Mouse (Mus musculus): ENCODE measurements at regions not wholly inside any gene's neighbourhood (a gene's known extent, or its start where the extent isn't known, plus 50 kb on each side); places are given as distances from the start of the nearest gene placed in this dataset.

DNA sequence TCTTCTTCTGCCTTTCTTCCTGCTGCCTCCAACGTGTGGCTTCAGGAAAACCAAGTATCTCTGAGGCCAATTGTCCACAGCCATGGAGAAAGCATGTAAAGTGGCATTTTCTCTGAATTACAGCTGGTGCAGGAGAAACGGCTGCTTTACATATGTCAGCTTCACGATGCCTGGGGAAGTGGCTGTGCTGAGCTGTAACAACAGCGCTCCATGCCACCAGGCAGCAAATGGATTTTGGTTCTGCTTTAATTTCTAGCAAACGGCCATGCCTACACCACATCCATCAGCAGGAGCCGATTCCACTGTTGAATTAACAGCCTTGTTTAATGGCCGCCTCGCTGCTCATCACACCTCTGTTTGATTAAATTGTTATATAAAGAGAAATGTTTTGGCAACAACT lies 84.2 kb upstream of the Kcnd3 start:
- ATAC-seq (ENCODE audit: insufficient read depth) (no peak), DNase-seq (ENCODE audit: low read depth in 3 of 3, low spot score in 3 of 3) (no peak)
- no peak for TF ChIP-seq CTCF (IDR thresholded peaks at IDR 0.05; ENCODE audit: low read depth)
- no peak for TF ChIP-seq EP300 (IDR thresholded peaks at IDR 0.05; ENCODE audit: low read depth)
- 58% methylated on average over 8 of the region's 8 CpGs for WGBS (ENCODE audit: insufficient replicate concordance)
- Histone ChIP-seq H3K27ac (no peak overlapping the region), H3K9me3 (ENCODE audit: control insufficient read depth, low read length) (no peaks in the 10 kb centered on the region), H3K27me3 (ENCODE audit: control insufficient read depth, insufficient read depth, low read length) (no peaks in the 10 kb centered on the region), H3K4me3 (ENCODE audit: insufficient read depth in 1 of 2, low read depth in 2 of 2, low read length in 2 of 2) (no peak overlapping the region), H3K36me3 (replicated peaks; ENCODE audit: control insufficient read depth, insufficient read depth, low read depth) (no peaks in the 10 kb centered on the region), H3K4me1 (replicated peaks; ENCODE audit: control insufficient read depth in 2 of 2, insufficient read depth in 2 of 2, low read length in 1 of 2) (no peaks in the 10 kb centered on the region), H3K9ac (replicated peaks) (no peak overlapping the region), H3K4me2 (ENCODE audit: low read depth) (no peak overlapping the region)

DNA sequence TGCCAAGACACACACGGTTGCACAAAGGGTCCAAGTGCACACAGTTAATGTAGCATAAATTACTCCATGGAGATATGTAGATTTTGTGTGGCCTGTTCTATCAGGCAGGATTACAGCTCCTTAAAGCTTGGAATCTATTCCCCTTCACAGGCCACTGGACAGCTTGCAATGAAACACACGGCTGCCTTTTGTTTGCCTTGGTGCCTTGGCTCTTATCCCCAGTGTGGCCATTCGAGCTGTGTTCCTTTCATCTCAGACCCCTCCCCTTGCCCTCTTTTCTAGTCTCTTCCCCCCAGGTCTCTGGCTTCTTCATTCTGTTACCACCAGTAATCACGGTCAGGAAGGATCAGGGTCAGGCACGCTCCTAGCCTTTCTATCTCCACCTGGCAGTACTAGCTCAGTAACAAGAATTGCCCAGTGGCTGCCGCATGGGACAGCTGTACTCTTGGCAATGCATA lies 79.7 kb upstream of the Kcnd3 start:
- ATAC-seq (ENCODE audit: insufficient read depth), result no peak
- WGBS (ENCODE audit: insufficient replicate concordance), result 60% methylated on average over 6 of the region's 6 CpGs
- H3K4me1 ChIP-seq (replicated peaks; ENCODE audit: control insufficient read depth in 2 of 2, insufficient read depth in 2 of 2, low read length in 1 of 2), result no peaks in the 10 kb centered on the region
- TF ChIP-seq CTCF (IDR thresholded peaks at IDR 0.05; ENCODE audit: low read depth) (no peak), EP300 (IDR thresholded peaks at IDR 0.05; ENCODE audit: low read depth) (no peak)
- H3K4me3 ChIP-seq (ENCODE audit: insufficient read depth in 1 of 2, low read depth in 2 of 2, low read length in 2 of 2), result no peak overlapping the region
- H3K27me3 ChIP-seq (ENCODE audit: control insufficient read depth, insufficient read depth, low read length), result no peaks in the 10 kb centered on the region
- no peak overlapping the region for H3K4me2 ChIP-seq (ENCODE audit: low read depth)
- no peaks in the 10 kb centered on the region for H3K9me3 ChIP-seq (ENCODE audit: control insufficient read depth, low read length)
- no peaks in the 10 kb centered on the region for H3K36me3 ChIP-seq (replicated peaks; ENCODE audit: control insufficient read depth, insufficient read depth, low read depth)
- no peak overlapping the region for H3K9ac ChIP-seq (replicated peaks)
- DNase-seq (ENCODE audit: low read depth in 3 of 3, low spot score in 3 of 3), result no peak
- H3K27ac ChIP-seq, result no peak overlapping the region

DNA sequence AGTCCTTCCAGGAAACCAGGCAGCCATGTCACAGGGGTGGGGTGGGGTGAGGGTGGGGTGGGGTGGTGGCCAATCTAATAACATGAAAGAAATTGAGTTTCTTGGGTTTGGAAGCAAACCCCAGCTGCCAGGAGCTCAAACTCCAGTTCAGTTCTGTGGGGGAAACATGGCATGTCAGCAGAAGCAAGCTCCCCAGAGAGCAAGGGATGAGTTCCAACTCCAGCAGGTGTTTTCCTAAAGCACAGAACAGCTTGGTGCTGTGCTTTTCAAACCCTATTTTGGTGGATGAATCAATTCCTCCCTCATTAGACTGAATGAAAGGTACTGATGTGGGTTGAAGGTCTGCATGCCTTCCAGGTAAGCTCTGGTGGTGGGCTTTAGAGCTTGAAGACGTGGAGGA lies 77.8 kb upstream of the Kcnd3 start:
- Histone ChIP-seq H3K27me3 (ENCODE audit: control insufficient read depth, insufficient read depth, low read length) (no peaks in the 10 kb centered on the region), H3K36me3 (replicated peaks; ENCODE audit: control insufficient read depth, insufficient read depth, low read depth) (no peaks in the 10 kb centered on the region), H3K4me1 (replicated peaks; ENCODE audit: control insufficient read depth in 2 of 2, insufficient read depth in 2 of 2, low read length in 1 of 2) (no peaks in the 10 kb centered on the region), H3K4me3 (ENCODE audit: insufficient read depth in 1 of 2, low read depth in 2 of 2, low read length in 2 of 2) (no peak overlapping the region), H3K27ac (no peak overlapping the region), H3K9ac (replicated peaks) (no peak overlapping the region), H3K9me3 (ENCODE audit: control insufficient read depth, low read length) (no peaks in the 10 kb centered on the region), H3K4me2 (ENCODE audit: low read depth) (no peak overlapping the region)
- ATAC-seq (ENCODE audit: insufficient read depth) (no peak), DNase-seq (ENCODE audit: low read depth in 3 of 3, low spot score in 3 of 3) (no peak)
- TF ChIP-seq CTCF (IDR thresholded peaks at IDR 0.05; ENCODE audit: low read depth), result no peak
- no peak for TF ChIP-seq EP300 (IDR thresholded peaks at IDR 0.05; ENCODE audit: low read depth)
- WGBS (ENCODE audit: insufficient replicate concordance), result 53% methylated on average over 1 of the region's 1 CpGs

DNA sequence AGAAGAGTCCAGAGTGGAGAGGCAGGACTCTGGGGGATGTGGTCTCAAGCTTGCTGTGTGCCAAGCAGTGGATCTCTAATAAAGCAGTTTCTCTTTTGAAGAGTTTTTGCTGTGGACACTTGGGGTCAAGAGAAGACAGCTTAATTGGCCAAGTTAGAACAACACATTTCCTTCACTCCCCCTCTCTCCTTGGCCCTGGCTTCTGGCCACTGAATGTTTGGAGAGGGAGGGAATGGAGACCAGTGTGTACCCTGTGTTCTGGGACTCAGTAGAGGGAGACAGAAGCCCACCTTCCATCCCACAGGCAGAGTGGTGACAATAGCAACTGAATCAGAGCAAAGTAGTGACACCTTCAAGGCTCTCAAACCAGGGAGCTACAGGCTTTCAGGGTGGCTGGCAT lies 77.3 kb upstream of the Kcnd3 start:
- DNase-seq (ENCODE audit: low read depth in 3 of 3, low spot score in 3 of 3), result no peak
- Histone ChIP-seq H3K4me3 (ENCODE audit: insufficient read depth in 1 of 2, low read depth in 2 of 2, low read length in 2 of 2) (no peak overlapping the region), H3K4me1 (replicated peaks; ENCODE audit: control insufficient read depth in 2 of 2, insufficient read depth in 2 of 2, low read length in 1 of 2) (no peaks in the 10 kb centered on the region), H3K36me3 (replicated peaks; ENCODE audit: control insufficient read depth, insufficient read depth, low read depth) (no peaks in the 10 kb centered on the region), H3K4me2 (ENCODE audit: low read depth) (no peak overlapping the region), H3K27me3 (ENCODE audit: control insufficient read depth, insufficient read depth, low read length) (no peaks in the 10 kb centered on the region), H3K27ac (no peak overlapping the region), H3K9me3 (ENCODE audit: control insufficient read depth, low read length) (no peaks in the 10 kb centered on the region), H3K9ac (replicated peaks) (no peak overlapping the region)
- ATAC-seq (ENCODE audit: insufficient read depth), result no peak
- TF ChIP-seq EP300 (IDR thresholded peaks at IDR 0.05; ENCODE audit: low read depth) (no peak), CTCF (IDR thresholded peaks at IDR 0.05; ENCODE audit: low read depth) (no peak)

GRCm38 (mm10) chr3:105375383-105375782 lies 76.7 kb upstream of the Kcnd3 start:
- DNase-seq (ENCODE audit: low read depth in 3 of 3, low spot score in 3 of 3) (no peak), ATAC-seq (ENCODE audit: insufficient read depth) (no peak)
- H3K4me1 ChIP-seq (replicated peaks; ENCODE audit: control insufficient read depth in 2 of 2, insufficient read depth in 2 of 2, low read length in 1 of 2), result no peaks in the 10 kb centered on the region
- H3K27ac ChIP-seq, result no peak overlapping the region
- TF ChIP-seq EP300 (IDR thresholded peaks at IDR 0.05; ENCODE audit: low read depth) (no peak), CTCF (IDR thresholded peaks at IDR 0.05; ENCODE audit: low read depth) (no peak)
- no peak overlapping the region for H3K4me2 ChIP-seq (ENCODE audit: low read depth)
- H3K9ac ChIP-seq (replicated peaks), result no peak overlapping the region
- H3K9me3 ChIP-seq (ENCODE audit: control insufficient read depth, low read length), result no peaks in the 10 kb centered on the region
- 35% methylated on average over 5 of the region's 5 CpGs for WGBS (ENCODE audit: insufficient replicate concordance)
- H3K27me3 ChIP-seq (ENCODE audit: control insufficient read depth, insufficient read depth, low read length), result no peaks in the 10 kb centered on the region
- H3K36me3 ChIP-seq (replicated peaks; ENCODE audit: control insufficient read depth, insufficient read depth, low read depth), result no peaks in the 10 kb centered on the region
- H3K4me3 ChIP-seq (ENCODE audit: insufficient read depth in 1 of 2, low read depth in 2 of 2, low read length in 2 of 2), result no peak overlapping the region

All from liver, embryonic 14.5 days (tissue).